Comparison of ENCODE assay signal across 15 mouse cellular contexts in genomic region chr16:63673236-63673840, GRCm38 (mm10).
A peak's percentile ranks its signal among the peaks of the same experiment; 100 is the strongest.
DNase-seq lines count a peak whose midpoint lies in the region; TF ChIP-seq lines count a peak whose summit lies in the region.
"Had no signal": no experiment of that assay in that cellular context is flagged by ENCODE, and none has a peak within 500 bp of the region (broad histone marks: within the 10 kb centered on the region; RNA-seq: fewer than 3 reads in every experiment).

No protein-coding gene starts in this region.

- no peaks in the 10 kb centered on the region for H3K79me2 ChIP-seq in myocyte (ENCODE audit: control insufficient read depth, insufficient read depth)

- peak; percentile 27 for DNase-seq in gastrocnemius, adult 18-20 months (ENCODE audit: low spot score)
- DNase-seq in gastrocnemius, postnatal 14 days = no peak
- DNase-seq in layer of hippocampus, adult 9-11 months = peak; percentile 4
- no peak for DNase-seq in layer of hippocampus, adult 9-10 months (ENCODE audit: low spot score)
- DNase-seq in cerebellum, adult 2 months = peak; percentile 47 to 78
- DNase-seq in adrenal gland, postnatal 25 days = no peak
- no peak for DNase-seq in neural tube, embryonic 10.5 days (ENCODE audit: extremely low spot score, low spot score)
- DNase-seq: adrenal gland, postnatal 14 days; lung, adult 18-20 months had no signal

- WGBS in cerebellum, adult 2 months = 32% methylated on average over 9 of the region's 9 CpGs

- TF ChIP-seq CTCF in cerebellum, adult 2 months (IDR thresholded peaks at IDR 0.05; ENCODE audit: borderline replicate concordance, insufficient read depth, low read depth, low read length) = no peak

- no peaks in the 10 kb centered on the region for H3K27me3 ChIP-seq in cerebellum, adult 2 months (ENCODE audit: control insufficient read depth, insufficient read depth, low read length)
- no peaks in the 10 kb centered on the region for H3K27me3 ChIP-seq in myocyte (ENCODE audit: control insufficient read depth, insufficient read depth, insufficient read length)
- H3K27me3 ChIP-seq: embryonic facial prominence, embryonic 12.5 days; forebrain, embryonic 12.5 days; limb, embryonic 13.5 days had no signal

- no peaks in the 10 kb centered on the region for H3K36me3 ChIP-seq in myocyte (ENCODE audit: control insufficient read depth, insufficient read depth)
- H3K36me3 ChIP-seq: embryonic facial prominence, embryonic 12.5 days; forebrain, embryonic 12.5 days; limb, embryonic 13.5 days had no signal

- intact Hi-C loops in gastrocnemius, postnatal 14 days (cut with DNase I; ENCODE audit: low total_unique reads) = no loop called here

- no peak overlapping the region for H3K27ac ChIP-seq in cerebellum, adult 2 months (ENCODE audit: insufficient read depth, low read length)
- H3K27ac ChIP-seq: embryonic facial prominence, embryonic 12.5 days; forebrain, embryonic 12.5 days; kidney, postnatal 0 days; limb, embryonic 13.5 days; stomach, postnatal 0 days had no signal

- peak overlapping the region; percentile 19 for H3K4me2 ChIP-seq in myocyte (ENCODE audit: low read depth)
- H3K4me2 ChIP-seq: embryonic facial prominence, embryonic 12.5 days; forebrain, embryonic 12.5 days; limb, embryonic 13.5 days had no signal

- TF ChIP-seq POLR2A in cerebellum, adult 2 months (IDR thresholded peaks at IDR 0.05; ENCODE audit: borderline replicate concordance, insufficient read depth, low read length) = no peak
- no peak for TF ChIP-seq POLR2A in myocyte (IDR thresholded peaks at IDR 0.05; ENCODE audit: insufficient read length, low read depth)

- peaks cover 4% of the 10 kb centered on the region for H3K4me1 ChIP-seq in cerebellum, adult 2 months (ENCODE audit: control insufficient read depth, insufficient read depth, low read length)
- H3K4me1 ChIP-seq: embryonic facial prominence, embryonic 12.5 days; limb, embryonic 13.5 days had no signal

- H3ac ChIP-seq in myocyte (ENCODE audit: control insufficient read depth, insufficient read length) = no peak overlapping the region

- no peak overlapping the region for H3K4me3 ChIP-seq in cerebellum, adult 2 months (replicated peaks; ENCODE audit: insufficient read depth, low read depth, low read length)
- H3K4me3 ChIP-seq in myocyte = no peak overlapping the region
- H3K4me3 ChIP-seq: embryonic facial prominence, embryonic 12.5 days; forebrain, embryonic 12.5 days; limb, embryonic 13.5 days had no signal

TF ChIP-seq in myocyte, 11 proteins besides CTCF, POLR2A, EP300 and RAD21:
- TF ChIP-seq POLR2AphosphoS2 (IDR thresholded peaks at IDR 0.05; ENCODE audit: insufficient read length, low read depth) (no peak), USF1 (IDR thresholded peaks at IDR 0.05; ENCODE audit: low read depth) (no peak), MYOD1 (IDR thresholded peaks at IDR 0.05; ENCODE audit: control insufficient read depth in 1 of 3, insufficient read length in 2 of 3, low read depth in 2 of 3) (no peak), SRF (IDR thresholded peaks at IDR 0.05; ENCODE audit: control insufficient read depth, insufficient read length, low read depth) (no peak), E2F4 (IDR thresholded peaks at IDR 0.05; ENCODE audit: insufficient read depth) (no peak), TCF3 (IDR thresholded peaks at IDR 0.05; ENCODE audit: insufficient read length, low read depth) (no peak), MAX (IDR thresholded peaks at IDR 0.05; ENCODE audit: low read depth) (no peak), TCF12 (IDR thresholded peaks at IDR 0.05; ENCODE audit: insufficient read depth, poor library complexity, severe bottlenecking) (no peak), REST (IDR thresholded peaks at IDR 0.05; ENCODE audit: insufficient read depth, insufficient read length) (no peak), CEBPB (IDR thresholded peaks at IDR 0.05; ENCODE audit: insufficient read depth, poor library complexity, severe bottlenecking) (no peak), MYOG (IDR thresholded peaks at IDR 0.05; ENCODE audit: control insufficient read depth in 1 of 3, insufficient read depth in 1 of 3, insufficient read length in 2 of 3, low read depth in 2 of 3) (no peak)

Comparison
In these comparisons a context has a peak if more than half of its experiments do, and no peak if none do; other contexts are left out.
1. DNase-seq: peak in gastrocnemius, adult 18-20 months (single experiment), layer of hippocampus, adult 9-11 months (single experiment) and cerebellum, adult 2 months (2 of 2); none in gastrocnemius, postnatal 14 days (single experiment), layer of hippocampus, adult 9-10 months (single experiment), adrenal gland, postnatal 25 days (single experiment) and neural tube, embryonic 10.5 days (single experiment).